Mouse (Mus musculus): ENCODE results near the gene Ide. TPM values are rescaled to one million over a fixed set of nuclear protein-coding genes. Genes with fewer than 3 reads are reported as not detected.

The Ide gene
- 2.8 and 4.2 TPM in 2 replicates for polyA plus RNA-seq (2012; ENCODE audit: low replicate concordance)

DNA sequence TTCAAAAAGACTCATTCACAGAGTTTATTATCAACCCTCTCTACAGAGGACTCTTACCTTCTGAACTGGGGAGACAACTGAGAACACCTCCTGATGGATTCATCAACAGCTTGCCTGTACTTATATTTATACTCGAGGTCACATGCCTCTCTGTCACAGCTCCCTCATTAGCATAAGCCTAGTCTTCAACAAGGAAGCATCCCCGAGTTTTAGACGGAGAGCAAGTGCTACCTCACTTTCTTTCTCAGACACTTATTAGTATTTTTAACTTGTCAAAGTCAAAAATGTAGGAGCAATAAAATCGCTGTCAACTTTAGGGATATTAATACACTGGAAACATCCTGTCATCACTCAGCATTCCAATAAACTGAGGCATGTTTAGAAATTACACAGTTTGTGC lies at the start of gene Ide:
Gene Ide (minus strand): TSS at position 101 of the 400 bp plus-strand sequence.

DNA sequence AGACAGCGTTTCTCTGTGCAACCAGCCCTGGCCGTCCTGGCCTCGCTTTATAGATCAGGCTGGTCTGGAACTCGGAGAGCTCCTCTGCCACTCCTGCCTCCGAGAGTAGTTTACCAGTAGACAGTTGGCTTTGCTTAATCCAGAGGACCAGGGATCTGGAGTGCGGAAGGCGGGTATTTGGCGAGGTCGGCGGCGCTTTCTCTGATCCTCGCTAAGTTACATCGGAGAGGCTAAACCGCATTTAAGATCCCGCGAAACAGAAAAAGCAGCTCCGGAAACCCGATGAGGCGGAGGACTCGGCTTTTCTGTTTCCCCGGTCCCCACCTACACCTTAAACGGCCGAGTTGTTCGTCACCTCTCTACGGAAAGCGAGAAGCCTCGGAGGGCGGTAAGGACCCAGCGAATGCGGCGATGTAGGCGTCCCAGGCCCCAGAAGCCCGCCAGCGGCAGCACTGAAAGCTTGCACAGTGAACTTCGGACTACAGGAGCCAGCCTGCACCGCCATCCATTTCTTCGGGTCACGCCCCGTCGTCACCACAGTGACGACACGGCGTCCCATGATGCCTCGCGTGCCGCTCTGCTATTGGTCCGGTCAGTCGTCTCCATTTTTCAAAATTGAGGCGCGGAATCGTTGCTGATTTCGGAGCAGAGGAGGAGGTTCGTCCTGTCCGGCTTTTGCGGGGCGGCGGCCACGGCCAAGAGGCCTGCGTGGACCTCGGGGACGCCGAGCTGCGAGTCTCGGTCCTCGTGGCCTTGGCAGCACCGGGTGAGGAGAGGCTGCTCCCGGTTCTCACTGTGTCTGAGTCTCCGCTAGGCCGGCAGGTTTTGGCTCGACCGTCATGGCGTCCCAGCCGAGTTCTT lies 38.3 kb upstream of the Ide start, which contains the start of gene Kif11:
Gene Kif11 (plus strand): TSS at position 649 of the 861 bp plus-strand sequence.

Other genes starting within 250 kb of the Ide start
- gene March5, start 130.3 kb downstream of the Ide start, polyA plus RNA-seq (2012; ENCODE audit: low replicate concordance) = 32.8 and 56.9 TPM in 2 replicates
- 8.4 and 8.7 TPM in 2 replicates for gene Cpeb3, start 129.3 kb downstream of the Ide start, polyA plus RNA-seq (2012; ENCODE audit: low replicate concordance)
- 0.75 and 1.8 TPM in 2 replicates for gene Kif11, start 38.6 kb upstream of the Ide start, polyA plus RNA-seq (2012; ENCODE audit: low replicate concordance)
- 139 and 409 TPM in 2 replicates for gene Hhex, start 97.0 kb upstream of the Ide start, polyA plus RNA-seq (2012; ENCODE audit: low replicate concordance)
- 10.6 and 10.7 TPM in 2 replicates for gene Exoc6, start 212.6 kb upstream of the Ide start, polyA plus RNA-seq (2012; ENCODE audit: low replicate concordance)